Mouse (Mus musculus): ENCODE measurements at regions not wholly inside any gene's neighbourhood (a gene's known extent, or its start where the extent isn't known, plus 50 kb on each side); places are given as distances from the start of the nearest gene placed in this dataset.

GRCm38 (mm10) chr5:51941255-51941924 lies 248.9 kb downstream of the Dhx15 start:
- Histone ChIP-seq H3K4me1 (ENCODE audit: control insufficient read depth, insufficient read depth, low read length) (no peaks in the 10 kb centered on the region), H3K36me3 (ENCODE audit: control insufficient read depth, insufficient read depth, low read length) (no peaks in the 10 kb centered on the region), H3K4me3 (ENCODE audit: control insufficient read depth, low read depth, low read length) (no peak overlapping the region), H3K27me3 (ENCODE audit: control insufficient read depth, insufficient read depth, low read length) (no peaks in the 10 kb centered on the region), H3K27ac (ENCODE audit: control insufficient read depth, insufficient read depth, low read depth, low read length) (no peak overlapping the region)
- TF ChIP-seq POLR2A (IDR thresholded peaks at IDR 0.05; ENCODE audit: control insufficient read depth, low read depth, low read length), result no peak
- no peak for TF ChIP-seq CTCF (IDR thresholded peaks at IDR 0.05; ENCODE audit: control insufficient read depth, insufficient read depth, insufficient replicate concordance, low read depth, low read length)

- H3K27me3 ChIP-seq (ENCODE audit: control insufficient read depth, insufficient read depth, low read length), result no peaks in the 10 kb centered on the region
- no peaks in the 10 kb centered on the region for H3K4me1 ChIP-seq (ENCODE audit: control insufficient read depth, insufficient read depth, low read length)
- no peak overlapping the region for H3K4me3 ChIP-seq (ENCODE audit: control insufficient read depth, low read depth, low read length)
- H3K36me3 ChIP-seq (ENCODE audit: control insufficient read depth, insufficient read depth, low read length), result no peaks in the 10 kb centered on the region
- H3K27ac ChIP-seq (ENCODE audit: control insufficient read depth, insufficient read depth, low read depth, low read length), result no peak overlapping the region
- TF ChIP-seq POLR2A (IDR thresholded peaks at IDR 0.05; ENCODE audit: control insufficient read depth, low read depth, low read length) (no peak), CTCF (IDR thresholded peaks at IDR 0.05; ENCODE audit: control insufficient read depth, insufficient read depth, insufficient replicate concordance, low read depth, low read length) (no peak)
These were observed 251.5 kb downstream of the Dhx15 start for GRCm38 (mm10) chr5:51938845-51939244.

GRCm38 (mm10) chr5:51937320-51937719 lies 253.0 kb downstream of the Dhx15 start:
- no peak overlapping the region for H3K27ac ChIP-seq (ENCODE audit: control insufficient read depth, insufficient read depth, low read depth, low read length)
- H3K27me3 ChIP-seq (ENCODE audit: control insufficient read depth, insufficient read depth, low read length), result no peaks in the 10 kb centered on the region
- H3K36me3 ChIP-seq (ENCODE audit: control insufficient read depth, insufficient read depth, low read length), result no peaks in the 10 kb centered on the region
- H3K4me3 ChIP-seq (ENCODE audit: control insufficient read depth, low read depth, low read length), result no peak overlapping the region
- no peak for TF ChIP-seq POLR2A (IDR thresholded peaks at IDR 0.05; ENCODE audit: control insufficient read depth, low read depth, low read length)
- TF ChIP-seq CTCF (IDR thresholded peaks at IDR 0.05; ENCODE audit: control insufficient read depth, insufficient read depth, insufficient replicate concordance, low read depth, low read length), result no peak
- H3K4me1 ChIP-seq (ENCODE audit: control insufficient read depth, insufficient read depth, low read length), result no peaks in the 10 kb centered on the region

DNA sequence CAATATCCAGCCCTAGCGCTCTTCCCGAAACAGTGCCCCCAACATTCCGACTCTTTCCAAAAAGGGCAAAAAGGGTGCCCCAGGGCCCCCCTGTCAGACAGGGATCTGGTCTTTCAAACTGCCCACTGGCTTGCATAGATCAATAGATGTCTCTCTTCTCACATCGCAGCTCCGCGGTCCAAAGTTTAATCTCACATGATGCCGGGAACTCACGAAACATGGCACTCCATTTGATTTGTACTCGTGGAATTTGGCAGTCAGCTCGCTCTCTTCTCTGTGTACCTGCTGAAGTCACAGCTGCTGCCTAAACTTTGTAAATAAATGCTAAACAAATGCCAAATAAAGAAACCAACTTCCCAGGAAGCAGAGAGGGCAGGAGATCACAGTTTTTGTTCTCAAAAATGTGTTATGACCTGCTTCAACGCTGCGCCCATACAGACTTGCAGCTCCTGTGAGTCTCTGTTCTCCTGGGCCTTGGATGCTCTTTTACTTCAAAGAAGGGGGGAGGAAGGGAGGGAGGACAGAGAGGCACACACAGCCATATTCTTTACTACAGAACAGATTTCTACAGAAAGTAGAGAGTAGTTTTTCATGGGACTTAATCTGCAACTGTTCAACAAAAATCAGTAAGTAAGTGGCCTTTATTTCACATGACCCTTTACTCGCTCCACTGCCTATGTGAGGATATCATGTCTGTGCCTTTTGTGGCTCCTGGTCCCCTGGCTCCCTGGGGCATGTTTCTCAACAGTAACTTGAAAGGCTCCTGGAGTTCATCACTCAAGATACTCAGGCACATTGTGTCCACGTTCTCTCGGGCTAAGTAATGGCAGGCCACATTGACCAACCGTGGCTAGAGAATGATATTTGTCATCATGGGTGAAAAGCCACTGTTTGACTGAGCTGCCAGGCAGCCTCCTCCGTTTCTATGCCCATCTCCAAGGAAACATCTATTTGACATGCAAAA lies 254.6 kb downstream of the Dhx15 start:
- TF ChIP-seq POLR2A (IDR thresholded peaks at IDR 0.05; ENCODE audit: control insufficient read depth, low read depth, low read length) (no peak), CTCF (IDR thresholded peaks at IDR 0.05; ENCODE audit: control insufficient read depth, insufficient read depth, insufficient replicate concordance, low read depth, low read length) (no peak)
- Histone ChIP-seq H3K27me3 (ENCODE audit: control insufficient read depth, insufficient read depth, low read length) (no peaks in the 10 kb centered on the region), H3K36me3 (ENCODE audit: control insufficient read depth, insufficient read depth, low read length) (no peaks in the 10 kb centered on the region), H3K27ac (ENCODE audit: control insufficient read depth, insufficient read depth, low read depth, low read length) (no peak overlapping the region), H3K4me1 (ENCODE audit: control insufficient read depth, insufficient read depth, low read length) (no peaks in the 10 kb centered on the region), H3K4me3 (ENCODE audit: control insufficient read depth, low read depth, low read length) (no peak overlapping the region)

DNA sequence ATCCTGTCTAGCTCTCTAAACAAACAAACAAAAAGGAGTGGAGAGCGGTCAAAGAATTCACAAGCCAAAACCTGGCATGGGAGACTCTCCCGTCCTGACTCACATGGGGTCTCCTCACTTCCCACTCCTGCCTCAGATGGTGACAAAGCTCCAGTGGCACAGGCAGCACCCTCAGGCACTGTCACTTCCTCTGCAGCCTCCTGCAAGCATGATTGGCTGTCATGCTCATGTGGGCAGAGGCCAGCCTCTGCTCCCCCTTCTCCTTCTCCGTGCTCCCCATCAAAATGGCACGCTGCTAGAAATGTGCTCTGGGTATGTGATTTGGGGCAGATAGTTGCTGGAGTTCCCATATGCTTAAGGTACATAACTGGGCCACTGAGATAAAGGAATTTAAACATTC lies 255.4 kb downstream of the Dhx15 start:
- Histone ChIP-seq H3K36me3 (ENCODE audit: control insufficient read depth, insufficient read depth, low read length) (no peaks in the 10 kb centered on the region), H3K4me1 (ENCODE audit: control insufficient read depth, insufficient read depth, low read length) (no peaks in the 10 kb centered on the region), H3K27ac (ENCODE audit: control insufficient read depth, insufficient read depth, low read depth, low read length) (no peak overlapping the region), H3K27me3 (ENCODE audit: control insufficient read depth, insufficient read depth, low read length) (no peaks in the 10 kb centered on the region), H3K4me3 (ENCODE audit: control insufficient read depth, low read depth, low read length) (no peak overlapping the region)
- no peak for TF ChIP-seq CTCF (IDR thresholded peaks at IDR 0.05; ENCODE audit: control insufficient read depth, insufficient read depth, insufficient replicate concordance, low read depth, low read length)
- no peak for TF ChIP-seq POLR2A (IDR thresholded peaks at IDR 0.05; ENCODE audit: control insufficient read depth, low read depth, low read length)

DNA sequence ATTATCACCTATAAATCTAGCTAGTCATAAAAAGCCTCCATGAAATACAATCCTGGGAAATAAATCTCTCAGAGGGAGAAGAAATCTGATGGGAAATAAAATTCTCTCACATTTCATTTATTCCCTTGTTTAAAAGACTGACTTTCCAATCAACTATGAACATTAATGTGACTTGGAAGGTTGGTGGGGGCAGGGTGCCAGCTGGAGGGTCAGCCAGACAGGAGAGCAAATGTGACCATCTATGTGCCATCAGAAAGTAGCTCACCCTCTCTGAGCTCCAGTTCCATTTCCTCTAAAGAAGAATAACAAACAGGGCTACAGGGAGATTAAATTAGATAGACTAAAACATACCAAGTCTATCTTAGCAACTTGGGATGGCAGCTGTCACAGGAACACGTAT lies 257.0 kb downstream of the Dhx15 start:
- no peaks in the 10 kb centered on the region for H3K36me3 ChIP-seq (ENCODE audit: control insufficient read depth, insufficient read depth, low read length)
- H3K4me1 ChIP-seq (ENCODE audit: control insufficient read depth, insufficient read depth, low read length), result no peaks in the 10 kb centered on the region
- TF ChIP-seq CTCF (IDR thresholded peaks at IDR 0.05; ENCODE audit: control insufficient read depth, insufficient read depth, insufficient replicate concordance, low read depth, low read length), result no peak
- no peak for TF ChIP-seq POLR2A (IDR thresholded peaks at IDR 0.05; ENCODE audit: control insufficient read depth, low read depth, low read length)
- no peak overlapping the region for H3K27ac ChIP-seq (ENCODE audit: control insufficient read depth, insufficient read depth, low read depth, low read length)
- no peak overlapping the region for H3K4me3 ChIP-seq (ENCODE audit: control insufficient read depth, low read depth, low read length)
- no peaks in the 10 kb centered on the region for H3K27me3 ChIP-seq (ENCODE audit: control insufficient read depth, insufficient read depth, low read length)

DNA sequence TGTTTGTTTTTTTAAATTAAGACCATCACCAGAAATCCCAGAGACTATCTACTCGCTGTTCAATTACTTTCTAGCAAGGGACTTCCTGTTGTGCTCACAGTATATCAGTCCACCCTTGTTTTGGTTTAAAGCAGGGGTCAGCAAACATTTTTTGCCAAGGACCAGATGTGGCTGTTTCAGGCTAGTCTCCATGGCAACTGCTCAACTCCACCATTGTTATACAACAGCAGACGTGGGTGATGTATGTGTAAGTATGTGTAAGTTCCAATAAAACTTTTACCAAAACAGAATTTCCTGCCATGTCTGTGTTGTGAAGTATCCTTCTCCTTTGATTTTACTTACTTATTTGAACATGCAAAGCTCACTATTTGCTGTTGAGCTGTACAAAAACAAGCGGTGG lies 259.9 kb downstream of the Dhx15 start:
- TF ChIP-seq POLR2A (IDR thresholded peaks at IDR 0.05; ENCODE audit: control insufficient read depth, low read depth, low read length), result no peak
- TF ChIP-seq CTCF (IDR thresholded peaks at IDR 0.05; ENCODE audit: control insufficient read depth, insufficient read depth, insufficient replicate concordance, low read depth, low read length), result no peak
- Histone ChIP-seq H3K27ac (ENCODE audit: control insufficient read depth, insufficient read depth, low read depth, low read length) (no peak overlapping the region), H3K36me3 (ENCODE audit: control insufficient read depth, insufficient read depth, low read length) (no peaks in the 10 kb centered on the region), H3K4me3 (ENCODE audit: control insufficient read depth, low read depth, low read length) (no peak overlapping the region), H3K27me3 (ENCODE audit: control insufficient read depth, insufficient read depth, low read length) (no peaks in the 10 kb centered on the region), H3K4me1 (ENCODE audit: control insufficient read depth, insufficient read depth, low read length) (no peaks in the 10 kb centered on the region)
